ENCODE assay signal across 7 mouse cellular contexts in the genomic region with DNA sequence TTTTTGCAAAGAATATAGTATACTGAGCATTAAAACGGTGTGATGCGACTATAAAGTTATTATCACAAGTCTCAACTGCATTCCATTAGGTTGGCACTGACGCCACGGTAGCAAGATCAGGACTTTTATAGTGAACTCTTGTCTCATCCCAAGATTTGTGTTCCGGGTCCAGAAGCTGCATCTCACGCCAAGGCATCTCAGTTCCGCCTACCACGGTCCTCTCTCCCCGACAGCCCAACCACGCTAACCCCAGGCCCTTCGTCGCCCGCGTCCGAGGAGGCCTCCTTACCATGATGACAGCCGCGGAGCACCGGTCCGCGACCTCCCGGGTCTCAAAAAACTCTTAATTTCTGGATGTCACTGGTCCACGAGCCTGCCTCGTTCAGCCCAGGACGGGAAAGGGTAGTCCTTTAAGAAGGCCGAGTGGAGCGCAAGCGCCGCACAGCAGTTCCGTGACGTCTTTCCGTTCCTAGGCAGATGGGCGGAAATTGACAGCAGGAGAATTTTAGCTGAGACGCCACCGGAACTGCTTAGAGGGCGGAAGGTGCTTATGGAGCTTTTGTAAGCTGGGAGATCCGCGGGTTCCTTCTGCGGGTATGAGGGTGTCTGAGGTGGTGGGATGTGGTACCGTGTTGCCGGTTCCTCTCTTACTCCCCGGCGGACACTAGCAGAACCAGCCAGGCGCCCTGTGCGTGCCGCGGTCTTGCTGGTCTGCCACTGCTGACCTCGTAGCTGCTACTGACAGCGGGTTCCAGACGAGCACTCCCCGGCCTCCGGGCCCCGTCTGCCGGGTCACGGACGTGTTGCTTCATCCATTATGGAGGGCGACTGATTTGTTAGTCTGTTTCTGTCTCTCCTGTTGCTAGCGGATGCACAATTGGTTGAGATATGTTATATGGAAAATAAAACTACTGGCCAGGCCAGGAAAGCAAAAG. TPM values are rescaled to one million over a fixed set of nuclear protein-coding genes. Genes with fewer than 3 reads are reported as not detected.
DNase-seq lines count a peak whose midpoint lies in the region; ATAC-seq lines count a peak whose summit lies in the region.

A gene (plus strand): TSS at position 472 of the 935 bp plus-strand sequence.
A gene (minus strand): TSS at position 472 of the 935 bp plus-strand sequence.

- peaks cover 2% of the 10 kb centered on the region; the same call in 1 of the 2 replicates for H3K4me1 ChIP-seq in intestine, embryonic 15.5 days (replicated peaks)
- peaks cover 13% of the 10 kb centered on the region for H3K4me1 ChIP-seq in midbrain, embryonic 10.5 days

- under 1% methylated on average over 57 of the region's 57 CpGs for WGBS in intestine, embryonic 15.5 days
- under 1% methylated on average over 57 of the region's 57 CpGs for WGBS in midbrain, embryonic 10.5 days

- peak within 1 kb of the TSS; percentile 87 for H3K4me3 ChIP-seq in intestine, embryonic 15.5 days (replicated peaks)
- peak within 1 kb of the TSS; percentile 94 for H3K4me3 ChIP-seq in midbrain, embryonic 10.5 days

- H3K4me2 ChIP-seq in intestine, embryonic 15.5 days (replicated peaks) = peak within 1 kb of the TSS; percentile 53

- H3K9ac ChIP-seq in intestine, embryonic 15.5 days = peak within 1 kb of the TSS; percentile 90

- ATAC-seq in intestine, embryonic 15.5 days = peak; percentile 99

- H3K36me3 ChIP-seq in intestine, embryonic 15.5 days = 0 out of 2 replicates have a peak, but pooled peaks cover 4% of the 10 kb centered on the region
- peaks cover 37% of the 10 kb centered on the region for H3K36me3 ChIP-seq in midbrain, embryonic 10.5 days

- DNase-seq in adrenal gland, adult 2 months = peak; percentile 93
- peak; percentile 88 for DNase-seq in embryo, embryonic 11.5 days (ENCODE audit: low read depth, low spot score)
- DNase-seq in gastrocnemius, postnatal 36 days = peak; percentile 77 to 88
- peak; percentile 92 to 97 for DNase-seq in left cerebral cortex, postnatal 25 days (ENCODE audit: low spot score in 2 of 2)
- peak; percentile 90 for DNase-seq in midbrain, embryonic 10.5 days (ENCODE audit: low spot score)
- peak; percentile 81 for DNase-seq in right cerebral cortex, postnatal 4 days

- no peaks in the 10 kb centered on the region for H3K27me3 ChIP-seq in intestine, embryonic 15.5 days (replicated peaks)
- no peaks in the 10 kb centered on the region for H3K27me3 ChIP-seq in midbrain, embryonic 10.5 days (ENCODE audit: low read depth, poor library complexity, severe bottlenecking)

- peak within 1 kb of the TSS; percentile 78 for H3K27ac ChIP-seq in intestine, embryonic 15.5 days
- H3K27ac ChIP-seq in midbrain, embryonic 10.5 days (replicated peaks) = peak within 1 kb of the TSS; percentile 93

- intact Hi-C loops in gastrocnemius, postnatal 36 days (cut with DNase I) = no loop called here
- intact Hi-C loops in left cerebral cortex, postnatal 25 days (cut with DNase I) = loop anchor here (10.0 kb wide), 1 partner anchor 473 kb away; no protein-coding TSS in a partner anchor

- H3K9me3 ChIP-seq in intestine, embryonic 15.5 days = no peaks in the 10 kb centered on the region
- no peaks in the 10 kb centered on the region for H3K9me3 ChIP-seq in midbrain, embryonic 10.5 days (replicated peaks)

RNA-seq across cellular contexts. Expression of the first gene that starts in this region (rescaled TPM):
- total RNA-seq in adrenal gland, adult 2 months (2021) = 10 to 100 TPM; 41.3 to 54.0 TPM
- 19.3 and 22.0 TPM in 2 replicates for polyA plus RNA-seq in adrenal gland, adult 2 months (2012; rRNA removed)
- total RNA-seq in gastrocnemius, postnatal 36 days (2021) = 10 to 100 TPM; 45.9 to 49.8 TPM
- 34.6 and 35.7 TPM in 2 replicates for polyA plus RNA-seq in intestine, embryonic 15.5 days (2015; fragmentation: Nextera tagmentation; extraction: Ambion mirVana)
- total RNA-seq in left cerebral cortex, postnatal 25 days (2021) = 10 to 100 TPM; 22.4 to 26.4 TPM
- polyA plus RNA-seq in midbrain, embryonic 10.5 days (2016; fragmentation: Nextera tagmentation; extraction: Ambion mirVana) = 39.2 and 45.1 TPM in 2 replicates

RNA-seq across cellular contexts. Expression of the second gene that starts in this region (rescaled TPM):
- 10 to 100 TPM; 65.6 to 74.0 TPM for total RNA-seq in adrenal gland, adult 2 months (2021)
- polyA plus RNA-seq in adrenal gland, adult 2 months (2012; rRNA removed) = 4.2 and 4.4 TPM in 2 replicates
- total RNA-seq in gastrocnemius, postnatal 36 days (2021) = 10 to 100 TPM; 42.4 to 49.4 TPM
- polyA plus RNA-seq in intestine, embryonic 15.5 days (2015; fragmentation: Nextera tagmentation; extraction: Ambion mirVana) = 54.5 and 58.9 TPM in 2 replicates
- 10 to 100 TPM; 38.0 to 41.1 TPM for total RNA-seq in left cerebral cortex, postnatal 25 days (2021)
- polyA plus RNA-seq in midbrain, embryonic 10.5 days (2016; fragmentation: Nextera tagmentation; extraction: Ambion mirVana) = 57.4 and 60.5 TPM in 2 replicates

Comparison
In these comparisons a context has a peak if more than half of its experiments do, and no peak if none do; other contexts are left out.
1. Peak in every context shown above with its lines: DNase-seq, ATAC-seq, H3K4me3 ChIP-seq and H3K27ac ChIP-seq.
2. RNA of the second gene that starts in this region (polyA plus RNA-seq): 57.4 to 60.5 TPM in midbrain, embryonic 10.5 days and 54.5 to 58.9 TPM in intestine, embryonic 15.5 days; 4.2 to 4.4 TPM in adrenal gland, adult 2 months; every median in the first group is over 10 times any median in the second.